Mouse (Mus musculus): Measurements from ENCODE around the gene N4bp2l2. TPM values are rescaled to one million over a fixed set of nuclear protein-coding genes. Genes with fewer than 3 reads are reported as not detected.

The N4bp2l2 gene
- total RNA-seq, 4 experiments from 2014 or later: 22.3 to 30.2 (median 28.4) TPM

DNA sequence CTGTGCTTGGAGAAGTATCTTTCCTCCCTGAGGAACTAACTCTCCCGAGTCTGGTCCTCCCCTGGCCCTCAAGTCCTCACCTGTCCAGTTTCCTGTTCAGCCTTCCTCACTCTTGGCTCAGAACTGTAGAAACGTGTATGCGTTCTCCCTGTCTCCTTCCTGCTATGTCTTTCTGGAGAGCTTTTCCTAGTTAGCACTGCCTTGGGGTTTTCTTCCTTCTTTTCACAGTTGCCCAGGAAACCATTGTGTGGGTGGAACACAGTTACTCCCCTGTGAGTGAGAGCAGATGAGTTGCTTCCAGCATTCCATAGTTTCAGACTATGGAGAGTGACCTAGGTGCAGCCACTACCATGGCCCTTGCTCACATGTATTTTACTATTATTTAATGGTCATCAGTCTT, 99.8 kb downstream of the N4bp2l2 start:
- no peak for DNase-seq (ENCODE audit: low spot score in 2 of 2)

DNA sequence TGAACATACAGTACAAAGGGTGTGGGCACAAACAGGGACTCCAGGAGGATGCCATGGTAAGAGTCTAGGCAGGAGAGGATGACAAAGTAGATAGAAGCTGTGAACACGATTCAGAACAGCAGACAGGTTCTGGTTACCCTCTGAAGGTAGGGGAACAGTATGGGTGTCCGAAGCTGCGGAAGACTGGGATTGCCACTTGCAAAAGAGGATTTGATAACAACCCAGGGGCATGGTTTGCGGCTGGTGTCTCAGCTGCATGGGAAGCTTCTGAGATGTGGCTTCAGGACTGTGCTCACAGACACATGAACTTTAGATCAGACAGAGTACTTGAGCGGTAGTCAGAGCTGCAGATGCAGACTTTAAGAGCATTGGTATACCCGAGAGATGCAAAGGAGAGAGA, 101.6 kb downstream of the N4bp2l2 start:
- DNase-seq (ENCODE audit: low spot score in 2 of 2): no peak

DNA sequence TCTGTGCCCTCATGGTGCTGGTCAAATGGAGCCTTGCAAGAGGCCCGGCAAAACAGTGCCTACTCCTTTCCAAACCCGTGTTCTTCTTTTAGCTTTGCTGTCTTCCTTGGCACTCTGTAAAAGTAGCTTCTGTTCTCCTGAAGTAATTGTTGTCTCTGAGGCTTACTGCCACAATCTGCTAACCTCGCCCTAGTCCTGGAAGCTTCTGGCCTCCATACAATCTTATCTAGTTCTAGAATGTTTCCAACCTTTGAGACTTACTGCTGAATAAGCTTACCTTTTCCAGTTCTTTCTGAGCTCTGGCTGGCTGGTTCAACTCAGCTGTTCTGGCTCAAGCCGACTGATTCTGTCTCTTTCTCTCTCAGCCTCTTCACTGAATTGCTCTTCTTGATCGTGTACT, 104.2 kb downstream of the N4bp2l2 start:
- no peak for DNase-seq (ENCODE audit: low spot score in 2 of 2)

DNA sequence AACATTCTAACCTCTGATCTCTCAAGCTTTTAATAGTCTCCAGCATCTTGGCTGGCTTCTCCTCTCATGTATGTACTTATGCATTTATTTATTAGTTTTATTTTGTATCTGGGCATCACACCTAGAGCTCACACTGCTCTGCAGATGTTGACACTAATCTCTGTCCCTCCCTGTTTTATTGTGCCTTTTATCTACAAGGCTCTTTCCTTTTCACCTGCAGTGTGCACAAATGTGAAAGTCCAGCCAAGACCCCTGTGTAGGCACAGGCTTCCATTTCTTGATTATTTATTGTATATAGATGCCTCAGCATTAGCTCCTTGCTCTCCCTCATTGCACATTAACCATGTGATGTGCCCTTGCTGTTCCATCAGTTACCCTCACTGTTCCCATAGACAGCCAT, 104.6 kb downstream of the N4bp2l2 start:
- DNase-seq (ENCODE audit: low spot score in 2 of 2): no peak

DNA sequence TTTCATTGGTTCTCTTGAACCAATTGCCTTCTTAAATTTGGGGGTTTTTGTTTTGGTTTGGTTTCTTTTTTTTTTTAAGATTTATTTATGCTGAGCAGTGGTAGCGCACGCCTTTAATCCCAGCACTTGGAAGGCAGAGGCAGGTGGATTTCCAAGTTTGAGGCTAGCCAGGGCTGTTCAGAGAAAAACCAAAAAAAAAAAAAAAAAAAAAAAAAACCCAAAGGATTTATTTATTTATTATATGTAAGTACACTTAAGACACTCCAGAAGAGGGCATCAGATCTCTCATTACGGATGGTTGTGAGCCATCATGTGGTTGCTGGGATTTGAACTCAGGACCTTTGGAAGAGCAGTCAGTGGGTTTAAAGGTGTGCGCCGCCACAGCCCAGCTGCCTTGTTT, 105.1 kb downstream of the N4bp2l2 start:
- no peak for DNase-seq (ENCODE audit: low spot score in 2 of 2)

DNA sequence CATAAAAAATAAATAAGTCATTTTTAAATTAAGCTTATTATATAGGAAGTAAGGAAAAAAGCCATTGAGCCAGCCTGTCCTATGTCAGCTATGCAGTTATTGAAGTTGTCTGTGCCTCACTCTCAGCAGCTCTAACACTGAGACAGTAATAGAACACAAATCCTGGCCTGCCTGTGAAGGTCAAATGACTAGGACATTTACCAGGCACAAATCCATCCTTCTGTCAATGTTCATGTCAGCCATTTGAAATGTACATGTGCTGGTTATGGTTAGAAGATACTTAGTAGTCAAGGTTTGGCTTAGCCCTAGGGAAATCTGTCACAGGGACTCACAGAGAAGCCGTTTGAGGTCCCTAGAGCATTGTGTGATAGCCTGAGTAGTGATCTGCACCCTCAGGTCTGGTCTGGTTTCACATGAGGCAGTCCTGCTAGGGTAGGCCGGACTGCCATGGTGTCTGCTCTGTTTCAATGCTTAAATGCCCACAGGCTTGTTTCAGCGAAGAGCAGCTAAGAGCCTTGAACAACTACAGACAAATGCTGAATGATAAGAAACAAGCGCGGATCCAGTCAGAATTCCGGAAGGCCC, 106.4 kb downstream of the N4bp2l2 start:
- DNase-seq (ENCODE audit: low spot score in 2 of 2): no peak

Other genes starting within 250 kb of the N4bp2l2 start
- gene Zar1l, start 148.0 kb downstream of the N4bp2l2 start, total RNA-seq (2022): not detected
- 1 to 10 TPM; 1.3 to 2.0 (median 1.5) TPM for gene Brca2, start 143.6 kb downstream of the N4bp2l2 start, total RNA-seq (2022)
- gene N4bp2l1, start 69.0 kb downstream of the N4bp2l2 start, total RNA-seq (2022): 1 to 10 TPM; 2.2 to 3.1 (median 2.5) TPM
- 10 to 100 TPM; 21.0 to 24.1 (median 22.8) TPM for gene Pds5b, start 7.6 kb upstream of the N4bp2l2 start, total RNA-seq (2022)